Mouse (Mus musculus) forebrain, embryonic 10.5 days (tissue): ENCODE measurements around the gene Gga1. TPM values are rescaled to one million over a fixed set of nuclear protein-coding genes. Genes with fewer than 3 reads are reported as not detected.

Experiments
- DNase-seq: peaks from one replicate; pipeline ENCODE4 v3.0.0-alpha.2; 2017; ENCODE audit warnings: low spot score; ENCODE audit errors: extremely low spot score
- H3K27ac ChIP-seq: fragments of 300-500 bp; sonication (generic); 2 replicates; pipeline ENCODE4 v1.5.1; 2016; ENCODE audit warnings: mild to moderate bottlenecking
- H3K27me3 ChIP-seq: fragments of 300-500 bp; sonication (generic); 2 replicates; pipeline ENCODE4 v1.6.1; 2016; ENCODE audit warnings: mild to moderate bottlenecking; ENCODE audit not compliant: poor library complexity, severe bottlenecking
- H3K36me3 ChIP-seq: fragments of 300-500 bp; sonication (generic); replicated peaks from 2 replicates; pipeline ENCODE4 v1.6.1; 2016; ENCODE audit warnings: mild to moderate bottlenecking, moderate library complexity
- H3K4me1 ChIP-seq: fragments of 300-500 bp; sonication (generic); 2 replicates; pipeline ENCODE4 v1.6.1; 2016
- H3K4me3 ChIP-seq: fragments of 300-500 bp; sonication (generic); 2 replicates; pipeline ENCODE4 v1.5.1; 2016; ENCODE audit warnings: mild to moderate bottlenecking, moderate library complexity
- H3K9me3 ChIP-seq: fragments of 300-500 bp; sonication (generic); 2 replicates; pipeline ENCODE4 v1.6.1; 2016; ENCODE audit warnings: mild to moderate bottlenecking, moderate library complexity
- WGBS: fragments of 180-500 bp; shearing (Covaris S2); methylation state at CpG from one replicate; pipeline ENCODE4 v1.1.7; 2016; 5-methylcytosine and 5-hydroxymethylcytosine counted together
- polyA plus RNA-seq: library from polyadenylated mRNA; unstranded; fragments of >200 nt; fragmentation: Nextera tagmentation; extraction: Ambion mirVana; gene quantifications from 2 replicates; pipeline ENCODE4 v1.2.1, GENCODE M21; 2016

The Gga1 gene
- 46.8 and 52.6 TPM in 2 replicates for polyA plus RNA-seq

- Histone ChIP-seq H3K4me1 (peaks cover 55% of the 10 kb centered on the region), H3K27me3 (no peaks in the 10 kb centered on the region), H3K9me3 (no peaks in the 10 kb centered on the region), H3K4me3 (peak within 1 kb of the TSS; percentile 77), H3K36me3 (peaks cover 30% of the 10 kb centered on the region), H3K27ac (peak within 1 kb of the TSS; percentile 99)
- peak; percentile 98 for DNase-seq
- WGBS = under 1% methylated on average over 82 of the region's 95 CpGs
Observed at GRCm38 (mm10) chr15:78876991-78877809, at the start of gene Gga1. Gene Gga1, plus strand, starts transcription at chr15:78877190.

GRCm38 (mm10) chr15:78828315-78828714, 48.7 kb upstream of the Gga1 start:
- WGBS = 27% methylated on average over 5 of the region's 5 CpGs
- no peak for DNase-seq
- Histone ChIP-seq H3K27me3 (peaks cover 52% of the 10 kb centered on the region), H3K4me3 (no peak overlapping the region), H3K36me3 (no peaks in the 10 kb centered on the region), H3K9me3 (no peaks in the 10 kb centered on the region), H3K27ac (no peak overlapping the region), H3K4me1 (peaks cover 38% of the 10 kb centered on the region)

- H3K36me3 ChIP-seq = no peaks in the 10 kb centered on the region
- WGBS = 90% methylated on average over 1 of the region's 1 CpGs
- H3K9me3 ChIP-seq = no peaks in the 10 kb centered on the region
- no peak for DNase-seq
- H3K4me3 ChIP-seq = no peak overlapping the region
- H3K4me1 ChIP-seq = peaks cover 51% of the 10 kb centered on the region
- peaks cover 62% of the 10 kb centered on the region for H3K27me3 ChIP-seq
- no peak overlapping the region for H3K27ac ChIP-seq
Observed at GRCm38 (mm10) chr15:78829636-78830035, 47.4 kb upstream of the Gga1 start.

- Histone ChIP-seq H3K27ac (peak overlapping the region; percentile 87; the same call in 1 of the 2 replicates), H3K4me1 (peaks cover 65% of the 10 kb centered on the region)
- DNase-seq = no peak
Observed at GRCm38 (mm10) chr15:78830742-78831719, 46.0 kb upstream of the Gga1 start.

GRCm38 (mm10) chr15:78831720-78832657, 45.0 kb upstream of the Gga1 start:
- 53% methylated on average over 19 of the region's 19 CpGs for WGBS
- H3K36me3 ChIP-seq = no peaks in the 10 kb centered on the region
- H3K27me3 ChIP-seq = peaks cover 42% of the 10 kb centered on the region
- H3K27ac ChIP-seq = peak overlapping the region; percentile 87
- H3K4me3 ChIP-seq = peak overlapping the region; percentile 7
- 0 out of 2 replicates have a peak, but pooled peaks cover 5% of the 10 kb centered on the region for H3K9me3 ChIP-seq
- peaks cover 67% of the 10 kb centered on the region for H3K4me1 ChIP-seq
- DNase-seq = no peak

More at GRCm38 (mm10) chr15:78830742-78831719, 46.0 kb upstream of the Gga1 start:
- 71% methylated on average over 10 of the region's 10 CpGs for WGBS
- H3K9me3 ChIP-seq = no peaks in the 10 kb centered on the region
- no peak overlapping the region for H3K4me3 ChIP-seq
- peaks cover 51% of the 10 kb centered on the region for H3K27me3 ChIP-seq
- no peaks in the 10 kb centered on the region for H3K36me3 ChIP-seq

- peak; percentile 70 for DNase-seq
- peak overlapping the region; percentile 87 for H3K27ac ChIP-seq
- peaks cover 67% of the 10 kb centered on the region for H3K4me1 ChIP-seq
- WGBS = 9% methylated on average over 14 of the region's 14 CpGs
- H3K36me3 ChIP-seq = no peaks in the 10 kb centered on the region
- H3K9me3 ChIP-seq = 0 out of 2 replicates have a peak, but pooled peaks cover 5% of the 10 kb centered on the region
- peaks cover 35% of the 10 kb centered on the region for H3K27me3 ChIP-seq
- peak overlapping the region; percentile 21 for H3K4me3 ChIP-seq
Observed at GRCm38 (mm10) chr15:78832701-78833123, 44.3 kb upstream of the Gga1 start.

GRCm38 (mm10) chr15:78833582-78833981, 43.4 kb upstream of the Gga1 start:
- Histone ChIP-seq H3K27ac (peak overlapping the region; percentile 87), H3K9me3 (0 out of 2 replicates have a peak, but pooled peaks cover 5% of the 10 kb centered on the region), H3K4me3 (no peak overlapping the region), H3K4me1 (peaks cover 59% of the 10 kb centered on the region), H3K36me3 (no peaks in the 10 kb centered on the region), H3K27me3 (peaks cover 26% of the 10 kb centered on the region)
- WGBS = 90% methylated on average over 3 of the region's 3 CpGs
- DNase-seq = no peak

- H3K36me3 ChIP-seq = no peaks in the 10 kb centered on the region
- peak overlapping the region; percentile 87 for H3K27ac ChIP-seq
- DNase-seq = no peak
- H3K4me3 ChIP-seq = no peak overlapping the region
- H3K9me3 ChIP-seq = 0 out of 2 replicates have a peak, but pooled peaks cover 5% of the 10 kb centered on the region
- 49% methylated on average over 10 of the region's 10 CpGs for whole genome bisulfite sequencing
- peaks cover 66% of the 10 kb centered on the region for H3K4me1 ChIP-seq
- H3K27me3 ChIP-seq = peaks cover 27% of the 10 kb centered on the region
Observed at GRCm38 (mm10) chr15:78834233-78835005, 42.6 kb upstream of the Gga1 start.

GRCm38 (mm10) chr15:78835200-78836085, 41.5 kb upstream of the Gga1 start:
- no peak for DNase-seq

GRCm38 (mm10) chr15:78836086-78836621, 40.8 kb upstream of the Gga1 start:
- WGBS = 38% methylated on average over 8 of the region's 8 CpGs
- H3K9me3 ChIP-seq = 0 out of 2 replicates have a peak, but pooled peaks cover 5% of the 10 kb centered on the region
- H3K27ac ChIP-seq = peak overlapping the region; percentile 87
- H3K4me1 ChIP-seq = peaks cover 80% of the 10 kb centered on the region
- no peak overlapping the region for H3K4me3 ChIP-seq
- DNase-seq = no peak
- H3K36me3 ChIP-seq = no peaks in the 10 kb centered on the region
- H3K27me3 ChIP-seq = peaks cover 44% of the 10 kb centered on the region

More at GRCm38 (mm10) chr15:78835200-78836085, 41.5 kb upstream of the Gga1 start:
- peaks cover 37% of the 10 kb centered on the region for H3K27me3 ChIP-seq
- H3K4me1 ChIP-seq = peaks cover 77% of the 10 kb centered on the region
- H3K4me3 ChIP-seq = 0 out of 2 replicates have a peak overlapping the region, but pooled peaks have one; percentile 2
- WGBS = 22% methylated on average over 12 of the region's 12 CpGs
- peak overlapping the region; percentile 87 for H3K27ac ChIP-seq
- no peaks in the 10 kb centered on the region for H3K36me3 ChIP-seq
- 0 out of 2 replicates have a peak, but pooled peaks cover 5% of the 10 kb centered on the region for H3K9me3 ChIP-seq
